Mouse (Mus musculus): ENCODE measurements around the gene Timm22.

Gene Timm22

DNA sequence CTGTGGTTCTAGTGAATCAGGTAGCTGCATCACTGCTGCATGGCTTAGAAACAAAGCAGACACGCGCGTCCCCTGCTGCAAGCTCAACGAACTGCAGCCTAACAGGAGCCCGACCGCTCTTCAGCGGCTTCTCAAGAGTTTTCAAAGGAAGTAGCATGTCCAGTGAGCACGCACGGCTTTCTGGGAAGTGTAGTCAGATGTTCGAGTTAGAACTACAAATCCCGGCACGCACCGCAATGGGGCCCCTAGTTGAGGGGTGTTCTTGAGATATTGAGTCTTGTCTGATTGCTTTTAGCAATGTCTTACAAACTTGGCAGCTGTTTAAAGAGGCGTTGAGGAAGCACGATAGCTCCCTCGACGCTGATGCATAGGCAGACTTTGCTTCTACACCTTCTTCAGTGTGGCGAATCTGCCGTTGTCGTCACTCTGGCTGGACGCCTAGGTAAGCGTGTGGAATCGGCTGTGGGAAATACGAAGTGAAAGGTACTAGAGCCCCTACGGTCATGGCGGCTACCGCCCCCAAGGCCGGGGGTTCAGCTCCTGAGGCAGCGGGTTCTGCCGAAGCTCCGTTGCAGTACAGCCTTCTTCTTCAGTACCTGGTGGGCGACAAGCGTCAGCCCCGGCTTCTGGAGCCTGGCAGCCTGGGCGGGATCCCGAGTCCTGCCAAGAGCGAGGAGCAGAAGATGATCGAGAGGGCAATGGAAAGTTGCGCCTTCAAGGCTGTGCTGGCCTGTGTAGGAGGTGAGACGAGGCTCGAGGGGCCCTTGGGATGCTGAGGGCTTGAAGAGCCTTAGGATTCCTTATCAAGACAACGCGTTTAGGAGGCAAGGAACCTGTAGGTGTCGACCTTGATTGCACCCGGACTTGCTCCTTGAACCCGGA is at the start of gene Timm22:
TSS of gene Timm22 (plus strand) at position 251 of the 882 bp plus-strand sequence.
- DNase-seq (ENCODE audit: extremely low read depth, low read depth) = peak; percentile 99

DNA sequence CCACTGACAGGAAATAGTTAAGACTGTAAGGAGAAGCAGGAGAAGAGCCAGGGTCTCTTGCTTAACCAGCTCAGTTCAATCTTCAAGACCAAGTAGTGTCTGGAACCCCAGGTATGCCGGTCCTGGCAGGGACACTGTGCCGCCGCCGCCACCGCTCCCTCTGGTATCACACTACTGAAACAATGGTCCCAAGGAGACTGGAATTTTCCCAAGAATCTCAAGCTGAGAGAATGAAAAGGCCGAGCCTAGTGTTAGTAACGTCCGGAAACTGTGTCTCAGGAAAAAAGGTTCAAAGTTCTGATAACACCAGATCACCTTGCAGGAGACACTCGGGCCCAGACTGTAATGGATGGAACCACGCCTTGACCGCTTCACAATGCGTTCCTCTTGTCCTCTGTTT is 49.3 kb upstream of the Timm22 start:
- DNase-seq (ENCODE audit: extremely low read depth, low read depth) = no peak

DNA sequence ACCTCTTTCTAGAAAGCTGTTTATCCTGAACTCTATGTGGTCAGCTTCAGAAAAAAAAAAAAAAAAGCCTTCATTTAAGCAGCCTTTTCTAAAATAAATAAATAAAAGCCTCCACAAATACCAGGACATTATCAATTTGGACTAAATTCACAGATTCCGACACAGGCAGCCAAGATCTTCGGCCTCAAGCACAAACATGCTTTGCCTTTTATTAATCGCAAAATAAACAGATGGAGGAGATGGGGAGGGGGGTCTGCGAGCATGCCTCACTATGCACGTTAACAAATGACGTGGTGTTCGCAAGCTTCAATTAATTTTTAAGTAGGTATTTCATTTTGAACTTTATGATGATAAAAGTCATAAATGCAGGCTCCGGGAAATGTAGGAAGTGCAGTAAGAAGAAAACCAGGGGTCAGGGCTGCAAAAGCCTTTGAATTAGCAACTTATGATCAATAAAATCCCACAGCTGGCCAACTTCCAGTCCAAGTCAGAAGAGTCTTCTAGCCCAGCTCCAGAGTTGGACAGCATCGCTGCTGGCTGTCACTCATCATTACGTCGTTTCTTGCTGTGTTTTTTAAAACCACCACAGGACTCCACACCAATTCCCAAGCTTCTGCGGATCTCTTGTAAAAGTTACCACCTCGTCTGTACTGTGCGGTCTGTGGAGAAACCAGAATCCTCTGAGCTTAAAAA is 48.0 kb upstream of the Timm22 start:
- no peak for DNase-seq (ENCODE audit: extremely low read depth, low read depth)

- DNase-seq (ENCODE audit: extremely low read depth, low read depth) = no peak
Measured at GRCm38 (mm10) chr11:76360255-76360654, 46.5 kb upstream of the Timm22 start.

DNA sequence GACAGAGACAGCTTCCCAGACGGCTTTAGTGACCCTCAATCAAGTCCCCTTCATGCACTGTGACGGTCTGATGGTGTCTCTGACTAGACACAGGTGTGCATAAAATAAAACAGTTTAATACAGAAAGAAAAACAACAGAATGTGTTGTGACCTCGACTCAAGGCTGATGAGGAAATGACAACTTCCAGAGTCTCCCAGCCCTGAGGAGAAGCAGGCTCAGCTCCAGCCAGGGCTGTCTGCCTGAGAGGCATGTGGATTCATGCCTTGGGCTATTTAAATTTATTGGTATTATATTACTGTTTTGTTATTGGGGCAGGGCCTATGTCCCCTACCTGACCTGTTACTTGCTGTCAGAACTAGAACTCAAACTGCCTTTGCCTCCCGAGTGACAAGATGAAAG is 45.3 kb upstream of the Timm22 start:
- no peak for DNase-seq (ENCODE audit: extremely low read depth, low read depth)

DNA sequence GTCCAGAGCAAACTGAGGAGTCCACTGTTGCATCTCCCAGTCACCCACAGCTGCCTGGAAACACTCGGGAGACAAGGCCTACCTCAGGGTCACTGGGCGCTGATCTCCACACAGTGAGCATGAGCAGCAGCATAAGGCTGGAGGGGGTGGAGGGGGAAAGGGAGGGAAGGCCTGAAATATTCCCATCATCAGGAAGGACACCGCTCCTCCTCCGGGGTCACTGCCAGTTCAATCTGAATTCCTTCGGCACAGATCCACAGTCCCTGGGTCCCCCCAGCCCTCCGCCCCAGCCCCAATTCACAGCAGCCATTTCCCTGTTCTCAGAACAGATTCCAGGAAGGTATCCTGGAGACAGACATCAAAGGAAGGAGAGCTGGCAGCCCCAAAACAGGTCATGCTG is 43.6 kb upstream of the Timm22 start:
- no peak for DNase-seq (ENCODE audit: extremely low read depth, low read depth)

- no peak for DNase-seq (ENCODE audit: extremely low read depth, low read depth)
Measured at GRCm38 (mm10) chr11:76363636-76364035, 43.1 kb upstream of the Timm22 start.

DNA sequence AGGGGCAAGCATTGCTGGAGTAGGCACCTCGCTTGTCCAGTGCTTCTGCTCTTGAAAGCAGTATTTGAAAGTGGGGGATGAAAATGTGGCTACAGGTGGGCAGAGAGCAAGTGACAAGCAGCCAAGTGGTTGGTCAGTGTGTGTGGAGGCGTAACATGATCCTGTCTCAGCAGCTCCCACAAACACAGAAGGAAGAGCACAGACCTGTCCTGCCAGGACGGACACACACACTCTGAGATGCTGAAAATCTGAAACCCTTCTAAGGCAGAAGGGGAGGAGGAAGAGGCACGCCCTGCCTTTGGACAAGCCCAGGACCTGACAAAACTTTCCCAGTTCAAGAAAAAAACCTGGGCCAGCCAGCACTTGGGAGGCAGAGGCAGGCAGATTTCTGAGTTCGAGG is 42.7 kb upstream of the Timm22 start:
- DNase-seq (ENCODE audit: extremely low read depth, low read depth) = no peak

DNA sequence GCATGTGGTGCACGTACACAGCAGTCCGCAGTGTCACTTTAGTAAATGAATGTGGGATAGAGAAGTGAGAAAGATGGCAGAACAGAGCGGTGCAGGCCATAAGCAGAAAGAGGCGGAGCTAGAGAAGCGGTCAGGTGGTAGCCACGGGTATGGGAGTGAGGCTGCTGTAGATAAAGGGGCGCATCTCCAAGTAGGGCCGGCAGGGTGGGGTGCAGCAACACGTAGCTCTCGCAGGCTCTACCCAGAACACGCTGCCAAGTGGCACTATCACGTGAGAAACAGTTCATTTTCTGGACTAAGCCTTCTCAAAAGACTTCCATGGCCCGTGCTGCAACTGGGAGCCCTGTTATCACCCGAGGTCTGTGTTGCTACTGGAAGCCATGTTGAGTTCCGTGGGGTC is 40.0 kb upstream of the Timm22 start:
- no peak for DNase-seq (ENCODE audit: extremely low read depth, low read depth)

DNA sequence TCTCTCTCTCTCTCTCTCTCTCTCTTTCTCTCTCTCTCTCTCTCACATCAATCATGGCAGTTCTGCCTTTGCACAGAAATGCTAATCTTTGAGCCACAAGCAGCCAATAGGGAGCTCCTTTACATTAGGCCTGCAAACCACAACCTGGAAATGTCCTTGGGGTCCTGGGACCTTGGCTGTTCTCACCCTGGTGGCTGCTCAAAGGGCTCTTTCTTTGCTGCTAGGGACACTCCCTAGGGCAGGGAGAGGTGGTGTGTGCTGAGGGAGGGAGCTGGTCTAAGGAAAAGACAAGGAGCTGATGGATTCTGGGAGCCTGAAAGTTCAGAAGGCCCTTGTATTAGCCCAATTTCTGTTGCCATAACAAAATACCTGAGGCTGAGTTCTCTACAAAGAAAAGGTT is 36.3 kb upstream of the Timm22 start:
- DNase-seq (ENCODE audit: extremely low read depth, low read depth) = no peak

GRCm38 (mm10) chr11:76372120-76372519 is 34.6 kb upstream of the Timm22 start:
- DNase-seq (ENCODE audit: extremely low read depth, low read depth) = no peak

DNA sequence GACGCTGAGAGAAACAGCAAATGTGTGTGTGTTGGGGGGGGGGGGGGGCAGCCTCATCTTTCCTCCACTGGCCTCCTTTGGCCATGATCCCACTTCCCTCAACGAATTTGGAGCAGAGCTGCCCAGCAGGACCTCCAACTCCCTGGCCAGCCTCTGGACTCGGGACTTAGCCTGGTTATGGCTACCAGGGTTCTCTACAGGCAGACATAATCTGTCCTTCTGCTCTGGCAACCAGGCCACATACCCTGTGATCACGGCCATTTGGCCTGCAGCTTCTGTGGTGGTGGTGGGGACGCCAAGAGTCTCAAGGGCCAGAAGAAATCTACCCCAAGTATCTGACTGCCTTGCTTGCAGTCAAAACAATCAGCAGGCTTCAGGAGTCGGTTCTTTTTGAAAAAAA is 34.2 kb upstream of the Timm22 start:
- no peak for DNase-seq (ENCODE audit: extremely low read depth, low read depth)

GRCm38 (mm10) chr11:76374491-76375185 is 32.1 kb upstream of the Timm22 start:
- DNase-seq (ENCODE audit: extremely low read depth, low read depth) = no peak

- DNase-seq (ENCODE audit: extremely low read depth, low read depth) = no peak
Measured at GRCm38 (mm10) chr11:76376425-76376824, 30.3 kb upstream of the Timm22 start.

- no peak for DNase-seq (ENCODE audit: extremely low read depth, low read depth)
Measured at GRCm38 (mm10) chr11:76379921-76380544, 26.7 kb upstream of the Timm22 start.

- DNase-seq (ENCODE audit: extremely low read depth, low read depth) = no peak
Measured at GRCm38 (mm10) chr11:76381201-76381885, 25.4 kb upstream of the Timm22 start.

DNA sequence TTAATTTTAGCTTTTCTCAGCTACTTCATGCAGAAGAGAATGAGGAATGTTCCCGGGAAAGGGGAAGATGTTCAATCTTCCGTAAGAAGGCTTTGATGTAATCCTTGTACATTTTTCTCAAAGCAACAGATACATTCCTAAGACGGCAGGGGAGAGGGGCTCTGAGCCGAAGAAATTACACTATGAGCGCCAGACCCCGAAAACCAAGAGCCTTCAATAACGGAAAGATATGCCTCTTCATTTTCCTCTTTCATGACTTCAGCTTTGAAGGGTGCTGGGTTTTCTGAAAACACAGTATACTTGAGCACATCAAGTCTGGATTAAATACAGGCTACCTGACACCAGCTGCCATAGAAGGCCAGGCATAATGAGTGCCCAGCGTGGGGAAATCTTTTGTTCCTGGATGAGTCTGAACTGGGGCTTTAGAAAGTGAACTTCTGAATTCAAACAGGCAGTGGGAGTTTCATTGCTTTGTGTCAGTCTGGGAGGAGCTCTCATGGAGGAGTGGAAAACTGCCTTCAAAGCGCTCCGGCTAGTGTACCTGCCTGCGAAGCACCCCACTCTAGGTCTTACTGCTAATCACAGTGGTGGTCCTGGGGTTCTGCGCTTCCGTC is 23.9 kb upstream of the Timm22 start:
- no peak for DNase-seq (ENCODE audit: extremely low read depth, low read depth)

GRCm38 (mm10) chr11:76384307-76384706 is 22.4 kb upstream of the Timm22 start:
- DNase-seq (ENCODE audit: extremely low read depth, low read depth) = no peak

DNA sequence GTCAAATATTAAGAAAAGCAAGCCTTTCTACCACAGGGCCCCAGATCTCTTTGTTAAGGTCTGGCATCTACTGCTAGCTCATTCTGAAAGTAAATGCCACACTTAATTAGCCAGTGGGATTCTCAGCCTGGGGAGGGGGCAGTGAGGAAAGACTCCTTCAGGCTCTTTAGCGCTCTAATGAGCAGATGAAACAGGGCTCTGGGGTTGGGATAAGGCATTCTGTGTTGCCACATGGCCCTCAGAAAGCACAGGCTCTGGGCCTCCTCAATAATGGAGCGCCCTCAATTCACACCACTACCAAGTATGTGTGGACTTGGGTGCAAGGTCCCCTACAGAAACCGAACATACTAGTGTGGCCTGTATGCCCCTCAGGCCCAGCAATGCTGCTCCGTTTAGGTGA is 21.7 kb upstream of the Timm22 start:
- no peak for DNase-seq (ENCODE audit: extremely low read depth, low read depth)

DNA sequence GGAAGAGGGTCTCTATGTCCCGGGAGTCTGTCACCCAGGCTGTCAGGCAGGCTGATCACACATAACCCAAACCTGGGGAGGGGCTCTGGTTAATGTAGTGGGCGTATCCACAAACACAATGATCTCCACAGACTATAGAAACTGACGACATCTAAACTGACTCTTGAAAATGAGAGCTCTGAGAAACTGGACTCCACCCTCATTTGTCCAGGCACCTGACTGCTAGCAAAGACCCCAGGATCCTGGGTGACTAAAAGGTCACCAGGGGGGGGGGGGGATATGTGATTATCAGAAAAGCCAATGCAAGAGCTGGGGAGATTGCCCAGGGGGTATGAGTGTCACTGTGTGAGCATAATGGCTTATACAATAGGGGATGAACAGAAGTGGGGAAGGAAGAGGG is 21.0 kb upstream of the Timm22 start:
- DNase-seq (ENCODE audit: extremely low read depth, low read depth) = no peak

- DNase-seq (ENCODE audit: extremely low read depth, low read depth) = no peak
Measured at GRCm38 (mm10) chr11:76387097-76387496, 19.7 kb upstream of the Timm22 start.
